Mouse (Mus musculus) thymus, postnatal 0 days (tissue): Measurements from ENCODE around the gene Itsn2. TPM values are rescaled to one million over a fixed set of nuclear protein-coding genes. Genes with fewer than 3 reads are reported as not detected.
"Not testable (repeated sequence)": the region's sequence is repeated elsewhere in the genome, so short reads cannot be mapped to it uniquely, and the experiment has no call there.

Experiments
- DNase-seq: peaks from one replicate; pipeline ENCODE4 v3.0.0-alpha.2; 2015; ENCODE audit warnings: low spot score
- polyA plus RNA-seq: library from polyadenylated mRNA; unstranded; fragments of >200 nt; fragmentation: Nextera tagmentation; extraction: Ambion mirVana; gene quantifications from 2 replicates; pipeline ENCODE4 v1.2.1, GENCODE M21; 2015

Itsn2 gene
- polyA plus RNA-seq, 1 experiment from 2014 or later = 53.0 TPM

DNA sequence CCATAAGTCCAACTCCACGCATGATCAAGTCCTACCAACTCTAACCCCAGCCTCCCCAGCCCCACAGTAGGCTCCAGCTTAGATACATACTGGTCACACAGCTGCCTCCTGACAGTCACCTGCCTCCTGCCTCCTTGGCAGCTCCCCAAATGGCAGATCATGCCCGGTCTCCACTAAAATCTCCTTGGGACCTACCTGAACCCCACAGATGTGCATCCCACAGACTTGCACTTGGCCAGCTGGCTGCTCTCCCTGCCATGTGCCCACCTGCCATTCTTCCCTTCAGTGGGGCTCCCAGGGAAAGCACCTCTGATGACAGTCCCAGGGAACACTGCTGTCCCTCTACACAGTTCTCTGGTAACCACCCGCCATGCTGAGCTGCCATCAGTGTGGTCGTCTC is 115.9 kb downstream of the Itsn2 start:
- no peak for DNase-seq

DNA sequence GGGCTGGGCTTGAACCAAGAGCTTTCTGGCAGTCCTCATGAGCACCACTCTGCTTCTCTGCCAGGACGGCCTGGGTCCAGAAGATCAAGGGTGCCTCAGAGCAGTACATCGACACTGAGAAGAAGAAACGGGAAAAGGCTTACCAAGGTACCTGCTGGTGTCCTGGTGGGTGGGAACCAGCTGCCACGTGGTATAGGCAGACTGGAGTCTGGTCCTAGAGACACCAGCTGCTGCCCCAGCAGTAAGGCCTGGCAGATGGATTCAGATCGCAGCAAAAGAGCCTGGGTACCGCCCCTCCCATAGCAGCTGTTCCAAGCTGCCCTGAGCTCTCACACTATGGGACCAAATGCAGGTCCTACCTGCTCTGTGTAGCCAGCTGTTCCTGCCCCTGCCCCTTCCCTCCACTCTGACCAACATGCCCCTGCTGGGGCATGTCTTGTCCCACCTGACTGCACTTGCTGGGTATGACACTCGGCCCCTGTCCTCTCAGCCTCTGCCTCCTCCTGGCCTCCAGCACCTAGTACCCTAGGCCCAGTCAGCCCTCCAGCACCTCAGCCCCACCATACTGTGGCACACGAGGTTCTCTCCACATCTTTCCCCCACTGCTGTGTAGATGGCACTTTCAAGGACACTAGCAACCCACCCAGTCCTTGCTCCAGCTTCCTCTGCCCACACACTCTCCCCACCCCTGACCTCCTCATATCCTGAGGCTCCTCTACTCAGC is 116.6 kb downstream of the Itsn2 start:
- no peak for DNase-seq

DNA sequence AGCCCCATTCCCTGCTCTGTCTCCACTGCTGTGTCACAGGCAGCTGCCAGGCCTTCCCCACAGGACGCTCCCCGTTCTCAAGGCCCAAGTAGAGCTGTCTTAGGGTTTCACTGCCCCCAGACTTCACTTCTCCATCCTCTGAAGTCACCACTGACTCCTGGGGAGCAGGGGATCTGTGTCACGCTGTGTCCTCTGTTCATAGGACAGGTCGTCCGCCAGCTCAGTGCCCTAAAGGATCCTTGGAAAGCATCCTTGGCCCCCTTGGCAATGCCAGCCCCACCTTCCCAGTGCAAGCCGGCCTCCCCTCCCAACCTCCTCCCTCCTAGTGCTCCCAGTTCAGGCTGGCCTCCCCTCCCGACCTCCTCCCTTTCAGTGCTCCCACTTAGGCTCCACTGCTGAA is 117.5 kb downstream of the Itsn2 start:
- no peak for DNase-seq

DNA sequence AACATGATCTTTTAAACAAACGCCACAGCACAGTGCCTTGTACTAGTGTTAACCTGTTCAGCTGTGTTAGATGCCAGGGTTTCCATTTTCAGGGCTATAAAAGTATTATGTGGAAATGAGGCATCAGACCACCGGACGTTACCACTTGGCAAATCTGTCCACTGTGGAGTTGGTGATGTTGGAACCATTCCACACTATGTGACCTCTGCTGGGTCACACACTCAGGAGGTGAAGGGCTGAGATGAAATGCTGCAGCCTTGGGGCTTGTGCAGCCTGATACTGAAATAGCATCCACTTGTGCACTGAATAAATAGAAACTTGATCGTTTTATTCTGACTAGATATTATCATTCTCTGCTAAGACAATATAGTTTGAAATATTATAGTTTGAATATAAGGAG is 120.9 kb downstream of the Itsn2 start:
- DNase-seq = no peak

DNA sequence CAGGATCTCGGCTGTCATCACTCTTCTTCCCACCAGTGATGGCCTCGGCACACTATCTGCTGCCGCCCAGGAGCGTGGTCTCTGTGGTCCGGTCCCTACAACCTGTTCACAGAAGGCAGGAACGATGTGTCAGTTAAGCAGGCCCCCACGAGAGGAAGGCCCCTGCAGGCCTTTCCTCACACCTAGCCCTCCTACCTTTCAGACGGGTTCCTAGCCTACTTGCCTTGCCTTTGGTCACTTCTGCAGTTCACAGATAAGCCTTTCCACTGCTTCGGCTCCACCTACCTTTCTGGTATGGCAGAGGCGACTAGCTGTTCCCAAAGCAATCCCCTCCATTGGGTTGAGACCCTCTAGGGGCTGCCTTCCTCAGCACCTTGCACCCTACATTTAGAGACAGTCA is 123.2 kb downstream of the Itsn2 start:
- DNase-seq = no peak

DNA sequence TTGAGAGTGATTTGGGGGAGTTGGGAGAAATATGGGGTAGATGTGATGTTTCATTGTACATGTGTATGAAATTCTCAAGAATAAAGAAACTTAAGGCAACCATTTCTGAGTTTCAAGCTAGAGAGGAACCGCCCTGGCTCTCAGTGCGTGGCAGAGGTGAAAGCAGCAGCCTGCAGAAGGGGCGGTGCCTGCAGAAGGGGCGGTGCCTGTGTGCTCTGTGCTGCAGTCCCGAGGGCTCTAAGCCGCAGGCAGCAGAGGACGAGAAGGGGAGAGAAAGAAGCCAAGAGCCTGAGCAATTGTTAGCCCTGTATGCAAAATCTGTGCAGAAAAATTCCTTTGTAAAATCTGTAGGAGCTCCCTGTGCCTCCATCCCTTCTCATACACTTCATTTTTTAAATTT is 125.0 kb downstream of the Itsn2 start:
- peak; percentile 54 for DNase-seq

DNA sequence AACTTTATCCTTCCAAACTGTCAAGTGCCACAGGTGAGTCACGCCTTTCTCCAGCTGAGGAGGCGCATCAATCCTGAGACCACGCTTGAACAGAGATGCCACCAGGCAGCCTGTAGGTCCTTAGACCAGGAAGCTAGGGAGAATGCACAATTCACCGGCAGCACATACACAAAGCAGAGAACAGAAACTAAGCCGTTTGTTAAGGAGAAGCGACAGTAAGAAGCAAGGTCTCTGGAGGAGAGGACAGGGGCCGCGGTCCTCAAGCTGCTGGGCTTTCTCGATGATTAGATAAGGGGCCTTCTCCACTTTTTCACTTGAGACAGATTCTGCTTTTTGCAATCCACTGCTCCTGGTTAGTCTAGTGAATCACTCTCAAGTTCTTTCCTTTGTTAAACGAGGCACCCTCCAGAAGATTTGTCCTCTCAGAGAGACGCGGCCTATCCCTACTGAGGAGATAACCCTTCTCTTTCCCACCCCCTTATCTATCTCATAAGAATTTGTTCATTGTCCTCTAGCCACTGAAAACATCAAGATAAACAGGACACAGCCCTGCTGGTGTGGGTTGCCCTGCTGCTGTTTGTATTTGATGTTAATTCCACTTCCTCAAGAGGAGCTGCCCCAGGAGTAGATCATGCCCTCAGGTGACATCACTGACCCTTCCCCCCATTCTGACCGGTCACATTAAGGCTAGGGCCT is 126.8 kb downstream of the Itsn2 start:
- DNase-seq = no peak

DNA sequence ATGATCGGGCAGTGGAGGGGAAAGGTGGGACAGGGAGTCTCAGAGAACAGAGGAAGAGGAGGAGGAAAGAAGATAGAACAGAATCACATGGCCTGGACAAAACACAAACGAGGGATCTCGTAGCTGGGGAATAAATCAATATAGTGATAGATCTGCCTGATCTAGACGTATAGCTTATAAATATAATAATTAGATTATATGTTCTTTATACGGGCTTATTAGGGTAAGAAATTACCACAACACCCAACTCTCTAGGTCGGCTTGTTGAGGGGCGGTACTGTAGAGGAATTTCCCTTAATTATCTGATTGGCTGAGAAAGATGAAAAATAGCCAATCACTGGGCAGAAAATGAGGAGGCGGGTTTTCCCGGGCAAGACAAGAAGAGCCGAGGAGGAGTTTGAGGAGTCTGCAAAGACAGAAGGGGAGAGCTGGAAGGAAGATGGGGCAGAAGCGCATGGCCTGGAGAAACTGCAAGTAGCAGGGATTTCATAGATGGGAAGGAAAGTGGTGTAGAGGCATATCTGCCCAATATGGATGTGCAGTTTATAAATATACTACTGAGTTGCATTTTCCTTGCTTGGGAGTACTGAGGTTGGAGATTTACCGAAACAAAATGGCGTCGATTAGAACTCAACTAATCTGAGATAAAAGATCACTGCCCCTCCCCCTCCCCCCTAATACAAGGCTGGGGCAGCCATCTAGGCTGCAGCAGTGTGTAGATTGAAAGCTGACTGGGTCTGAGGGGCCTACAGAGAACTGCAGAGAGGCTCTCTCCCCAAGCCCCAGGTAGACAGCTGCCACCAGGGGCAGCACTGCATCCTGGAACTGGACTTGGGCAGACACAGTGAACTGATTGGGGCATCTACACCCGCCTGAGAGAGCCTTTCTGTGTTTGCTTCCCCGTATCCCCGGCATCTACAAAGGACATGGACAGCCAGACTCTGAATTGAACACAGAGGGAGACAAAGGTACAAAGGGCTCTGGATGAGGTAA is 127.6 kb downstream of the Itsn2 start:
- DNase-seq = peak; percentile 18

DNA sequence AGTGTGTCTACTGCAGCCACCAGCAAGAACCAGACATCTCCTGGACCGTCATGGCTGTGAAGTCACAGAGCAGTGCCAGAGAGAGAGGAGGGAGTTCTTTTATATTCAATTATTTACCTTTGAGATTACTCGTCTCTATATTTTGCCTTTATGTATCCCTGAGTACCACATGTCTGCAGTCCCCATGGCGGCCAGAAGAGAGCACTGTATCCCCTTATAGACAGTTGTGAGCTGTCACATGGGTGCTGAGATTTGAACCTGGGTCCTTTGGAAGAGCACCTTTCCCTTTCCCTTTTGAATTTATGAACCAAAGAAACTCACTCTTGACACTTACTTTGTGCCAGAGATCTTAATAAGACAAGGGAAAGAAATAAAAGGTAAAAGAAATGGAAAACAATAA is 136.7 kb downstream of the Itsn2 start:
- no peak for DNase-seq

DNA sequence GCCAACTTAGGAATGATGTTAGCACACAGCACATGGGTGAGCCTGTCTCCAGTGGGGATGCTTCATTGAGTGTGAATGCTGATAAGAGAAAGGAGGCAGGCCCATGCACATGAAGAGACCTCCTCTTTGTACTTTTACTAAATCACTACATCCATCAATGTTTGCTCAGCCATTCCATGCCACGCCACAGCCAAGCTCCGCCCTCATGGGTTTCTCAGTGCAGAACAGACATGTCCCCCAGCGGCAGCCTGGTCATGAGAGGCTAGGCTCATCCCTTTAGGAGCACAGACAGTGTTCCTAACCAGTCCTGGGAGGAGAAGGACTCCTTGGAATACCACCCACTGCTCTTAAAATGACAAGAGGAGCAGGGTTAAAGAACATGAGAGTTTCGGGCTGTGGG is 139.2 kb downstream of the Itsn2 start:
- DNase-seq = no peak

DNA sequence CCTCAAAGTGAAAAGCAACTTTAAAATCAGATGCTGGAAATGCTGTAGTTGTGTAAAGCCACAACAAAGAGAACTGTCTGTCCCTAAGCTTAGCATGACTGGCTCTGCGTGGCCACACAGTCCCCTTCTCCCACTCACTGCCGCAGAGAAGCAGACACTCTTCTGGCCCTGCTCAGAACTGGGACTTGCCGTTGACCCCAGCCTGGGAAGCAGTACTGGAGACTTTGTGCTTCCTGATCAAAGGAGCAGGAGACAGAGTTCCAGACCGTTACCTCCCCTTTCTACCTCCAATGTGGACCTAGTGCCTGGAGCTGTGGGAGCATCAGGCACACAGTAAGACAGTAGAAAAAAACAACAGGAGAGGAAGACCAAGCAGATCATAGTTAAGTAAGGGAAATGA is 139.9 kb downstream of the Itsn2 start:
- DNase-seq = no peak

DNA sequence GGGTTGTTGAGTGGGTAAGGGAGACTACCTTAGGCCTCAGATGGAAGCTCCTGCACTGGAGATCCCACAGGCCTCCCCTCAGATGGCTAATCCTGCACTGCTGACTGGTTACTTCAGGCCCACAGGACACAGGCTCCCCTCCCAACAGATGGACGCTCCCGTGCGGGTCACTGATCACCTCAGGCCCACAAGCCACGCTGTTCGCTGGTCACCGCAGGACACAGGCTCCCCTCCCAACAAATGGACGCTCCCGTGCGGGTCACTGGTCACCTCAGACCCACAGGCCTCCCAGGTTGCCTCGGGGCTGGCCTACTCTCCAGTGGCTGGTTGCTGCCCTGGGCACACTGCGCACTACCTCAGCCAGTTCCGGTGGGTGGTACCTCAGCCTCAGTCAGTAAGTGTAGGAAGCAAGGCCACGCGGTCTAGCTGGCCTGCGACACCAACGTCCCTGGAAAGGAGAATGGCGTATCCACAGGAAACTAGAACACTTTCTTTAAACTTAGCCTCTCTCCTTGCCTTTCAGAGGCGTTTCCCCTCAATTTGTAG is 145.7 kb downstream of the Itsn2 start, which contains the start of gene Fam228a:
Gene Fam228a (minus strand): TSS at position 400 of the 546 bp plus-strand sequence.
- DNase-seq = no peak

DNA sequence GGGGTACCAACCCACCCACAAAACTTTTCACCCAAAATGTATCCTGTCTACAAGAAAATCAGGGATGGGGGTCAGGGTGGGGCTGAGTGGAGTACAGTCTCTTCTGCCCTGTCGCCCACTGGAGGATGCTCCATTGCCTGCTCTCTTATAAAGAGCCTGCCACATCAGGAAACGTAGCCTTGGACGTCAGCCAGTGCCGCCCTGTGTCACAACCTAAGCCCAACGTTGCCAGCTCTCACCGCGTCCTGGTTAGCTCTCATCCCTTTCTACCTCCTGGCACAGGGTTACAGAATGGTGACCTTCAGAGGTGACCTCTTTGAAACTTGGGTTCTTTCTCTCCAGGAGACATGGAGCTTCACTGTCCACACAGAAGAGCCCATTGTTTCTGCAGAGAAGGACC is 148.4 kb downstream of the Itsn2 start:
- no peak for DNase-seq

DNA sequence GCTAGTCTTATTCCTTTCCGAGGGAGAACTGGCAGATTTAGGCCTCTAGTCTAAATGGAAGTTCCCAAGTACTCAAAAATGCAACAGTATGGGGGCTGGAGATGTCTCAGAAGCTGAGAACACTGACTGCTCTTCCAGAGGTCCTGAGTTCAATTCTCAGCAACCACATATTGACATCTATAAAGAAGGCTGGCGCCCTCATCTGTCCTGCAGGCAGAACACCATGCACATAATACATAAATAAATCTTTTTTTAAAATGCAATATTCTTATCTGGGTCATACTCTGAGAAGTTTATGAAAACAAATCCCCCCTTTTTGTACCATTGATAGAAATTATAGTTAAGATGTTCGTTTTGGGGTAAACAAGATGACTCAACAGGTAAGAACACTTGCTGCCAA is 149.7 kb downstream of the Itsn2 start:
- DNase-seq = no peak

DNA sequence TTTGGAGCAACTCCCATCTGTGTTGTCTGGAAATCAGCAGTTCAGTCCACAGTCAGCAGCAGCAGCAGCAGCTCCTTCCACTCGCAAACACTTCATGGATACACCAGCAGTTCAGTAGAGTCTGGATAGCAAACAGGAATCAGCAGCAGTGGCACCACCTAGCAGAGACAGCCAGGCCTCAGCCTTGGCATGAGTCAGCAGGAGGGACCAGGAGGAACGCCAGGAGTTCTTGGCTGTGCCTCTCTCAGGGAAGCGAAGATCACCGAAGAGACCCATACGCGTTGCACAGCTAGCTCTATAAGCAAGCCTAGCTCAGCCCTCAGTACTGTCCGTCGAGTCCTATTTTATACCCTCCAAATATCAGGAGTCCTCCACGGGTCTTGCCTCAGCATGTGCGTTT is 152.0 kb downstream of the Itsn2 start:
- no peak for DNase-seq

DNA sequence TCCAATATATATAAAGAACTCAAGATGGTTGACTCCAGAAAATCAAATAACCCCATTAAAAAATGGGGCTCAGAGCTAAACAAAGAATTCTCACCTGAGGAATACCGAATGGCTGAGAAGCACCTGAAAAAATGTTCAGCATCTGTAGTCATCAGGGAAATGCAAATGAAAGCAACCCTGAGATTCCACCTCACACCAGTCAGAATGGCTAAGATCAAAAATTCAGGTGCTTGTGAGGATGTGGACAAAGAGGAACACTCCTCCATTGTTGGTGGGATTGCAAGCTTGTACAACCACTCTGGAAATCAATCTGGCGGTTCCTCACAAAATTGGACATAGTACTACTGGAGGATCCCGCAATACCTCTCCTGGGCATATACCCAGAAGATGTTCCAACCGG is 162.0 kb downstream of the Itsn2 start:
- DNase-seq = not testable (repeated sequence)

DNA sequence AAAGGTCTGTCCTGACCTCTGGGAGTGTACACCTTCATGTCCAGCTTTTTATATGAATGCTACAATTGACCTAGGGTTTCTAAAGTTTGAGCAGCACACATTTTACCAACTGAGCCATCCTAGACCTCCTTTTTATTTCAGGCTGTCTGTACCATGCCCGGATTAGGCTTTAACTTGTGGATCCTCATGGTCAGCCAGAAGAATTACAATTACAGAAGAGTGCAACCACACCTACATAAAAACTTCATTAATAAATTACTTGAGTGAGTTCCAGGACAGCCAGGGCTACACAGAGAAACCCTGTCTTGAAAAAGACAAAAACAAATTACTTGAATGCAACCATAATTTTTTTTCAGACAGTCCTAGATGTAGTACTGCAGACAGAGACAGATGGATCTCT is 164.6 kb downstream of the Itsn2 start:
- no peak for DNase-seq
